Mouse (Mus musculus) retina, postnatal 1 day (tissue): ENCODE measurements around the gene Fto.

ENCODE experiments used
- DNase-seq: peaks from one replicate; pipeline ENCODE4 v3.0.0-alpha.2; 2012

Gene Fto

GRCm38 (mm10) chr8:91625686-91626558, 312.6 kb downstream of the Fto start:
- no peak for DNase-seq

DNA sequence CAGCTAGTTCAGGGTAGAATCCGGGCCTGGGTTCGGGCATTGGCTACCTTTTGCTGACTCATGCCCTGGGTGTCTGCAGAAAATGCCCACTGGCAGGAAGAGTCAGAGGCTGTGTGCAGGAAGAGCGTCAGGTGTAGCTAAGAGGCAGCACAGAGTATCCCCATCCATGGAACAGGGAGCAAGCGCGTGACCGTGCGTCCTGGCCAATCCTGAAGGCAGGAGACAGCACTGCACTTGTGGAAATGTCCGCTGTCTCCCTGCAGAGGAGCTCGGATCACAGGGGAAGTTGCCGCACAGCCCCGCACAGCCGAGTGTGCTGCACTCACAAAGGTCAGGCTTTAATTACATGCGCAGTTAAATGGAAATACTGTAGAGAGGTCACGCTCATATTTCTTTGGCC, 316.3 kb downstream of the Fto start:
- DNase-seq, result peak; percentile 47

- no peak for DNase-seq
Measured at GRCm38 (mm10) chr8:91630320-91631033, 317.2 kb downstream of the Fto start.

GRCm38 (mm10) chr8:91632411-91632810, 319.1 kb downstream of the Fto start:
- DNase-seq, result no peak

GRCm38 (mm10) chr8:91635406-91635805, 322.1 kb downstream of the Fto start:
- DNase-seq, result no peak

DNA sequence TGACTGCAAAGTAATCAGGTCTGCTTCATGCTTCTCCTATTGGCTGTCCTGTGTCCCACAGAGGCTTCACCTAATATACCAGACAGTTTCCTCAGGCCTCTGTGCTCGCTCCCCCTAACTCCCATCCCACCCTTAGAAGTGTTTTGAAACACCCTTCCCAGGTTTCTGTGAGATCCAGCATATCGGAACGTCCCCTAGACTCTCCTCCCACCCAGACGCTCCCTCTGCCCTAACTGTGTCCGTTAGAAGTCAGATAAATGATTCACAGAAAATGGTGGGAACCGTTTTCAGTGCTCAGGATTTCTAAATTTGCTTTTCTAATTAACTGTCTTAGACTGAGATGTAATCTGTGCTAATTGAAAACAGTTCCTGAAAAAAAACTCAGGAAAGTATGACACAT, 323.6 kb downstream of the Fto start:
- DNase-seq, result no peak

DNA sequence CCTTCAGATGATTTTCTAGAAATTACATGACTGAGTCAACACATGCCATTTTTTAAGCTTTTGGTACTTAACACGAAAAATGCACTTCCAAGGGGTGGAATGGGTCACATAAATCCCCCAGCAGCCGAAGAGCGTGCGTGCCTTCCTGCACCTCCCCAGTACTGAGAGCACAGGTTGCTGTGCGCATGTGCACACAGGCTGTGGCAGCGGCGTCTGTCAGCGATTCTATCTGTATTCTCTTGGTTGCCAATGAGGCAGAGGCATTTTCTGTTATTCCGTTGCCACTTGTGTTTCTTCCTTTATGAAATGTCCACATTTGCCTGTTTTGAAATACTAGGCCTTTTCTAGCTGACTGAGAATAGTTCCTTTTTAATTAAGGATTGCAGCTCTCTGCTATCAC, 324.4 kb downstream of the Fto start:
- no peak for DNase-seq

DNA sequence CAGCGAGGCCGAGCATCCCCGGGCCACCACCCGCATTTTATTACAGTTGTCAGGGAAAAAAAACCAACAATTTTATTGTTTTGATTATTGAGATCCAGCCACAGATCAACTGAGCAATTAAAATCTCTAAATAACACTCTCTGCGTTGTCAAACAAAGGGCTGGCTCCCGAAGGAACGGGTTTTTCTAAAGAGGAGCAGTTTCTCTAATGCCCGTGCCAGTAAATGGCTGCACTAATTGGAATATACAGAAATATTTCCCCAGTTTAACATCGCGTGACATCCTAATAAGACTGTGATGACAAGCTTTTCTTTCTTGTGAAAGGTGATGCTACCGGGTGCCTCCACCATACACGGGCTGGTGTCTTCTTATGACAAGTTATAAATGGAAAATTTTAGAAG, 324.9 kb downstream of the Fto start:
- DNase-seq, result no peak

- no peak for DNase-seq
Measured at GRCm38 (mm10) chr8:91640471-91640870, 327.1 kb downstream of the Fto start.

DNA sequence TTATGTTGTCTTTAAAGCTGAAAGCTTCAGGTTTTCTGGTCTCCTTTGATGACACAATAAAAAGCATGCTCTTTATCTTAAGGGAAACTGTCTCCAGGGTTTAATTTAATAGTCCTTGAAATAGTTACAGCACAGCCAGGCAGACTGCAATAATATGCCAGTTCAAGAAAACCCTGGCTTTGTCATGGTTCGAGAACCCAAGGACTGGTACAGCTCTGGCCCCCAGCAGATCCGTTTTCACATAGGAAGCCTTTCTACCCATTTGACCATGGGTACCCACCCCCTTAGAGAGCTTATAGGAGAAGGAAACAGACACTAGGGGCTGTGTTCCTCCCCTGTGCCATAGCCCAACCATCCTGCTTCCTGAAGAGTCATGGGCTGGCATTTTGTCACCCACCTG, 332.2 kb downstream of the Fto start:
- no peak for DNase-seq

GRCm38 (mm10) chr8:91647959-91648358, 334.6 kb downstream of the Fto start:
- DNase-seq, result peak; percentile 69

DNA sequence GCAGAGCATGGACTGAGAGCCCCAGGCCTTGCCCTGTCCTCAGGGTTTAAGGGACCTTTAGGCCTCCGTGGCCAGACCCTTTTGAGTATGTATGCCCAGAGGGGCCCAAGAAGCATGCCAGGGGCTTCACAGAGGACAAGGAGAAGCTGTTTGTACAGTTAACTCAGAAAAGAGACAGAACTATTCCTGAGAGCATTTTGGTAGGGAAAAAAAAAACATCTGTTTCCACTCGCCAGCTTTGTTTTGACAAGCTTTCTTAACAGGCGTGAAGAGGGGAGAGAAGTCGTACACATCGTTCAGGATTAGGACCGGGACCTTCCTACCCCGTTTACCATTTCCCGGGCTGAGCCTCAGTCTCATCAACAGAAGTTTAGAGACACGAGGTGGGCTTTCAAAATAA, 335.5 kb downstream of the Fto start:
- DNase-seq, result no peak

DNA sequence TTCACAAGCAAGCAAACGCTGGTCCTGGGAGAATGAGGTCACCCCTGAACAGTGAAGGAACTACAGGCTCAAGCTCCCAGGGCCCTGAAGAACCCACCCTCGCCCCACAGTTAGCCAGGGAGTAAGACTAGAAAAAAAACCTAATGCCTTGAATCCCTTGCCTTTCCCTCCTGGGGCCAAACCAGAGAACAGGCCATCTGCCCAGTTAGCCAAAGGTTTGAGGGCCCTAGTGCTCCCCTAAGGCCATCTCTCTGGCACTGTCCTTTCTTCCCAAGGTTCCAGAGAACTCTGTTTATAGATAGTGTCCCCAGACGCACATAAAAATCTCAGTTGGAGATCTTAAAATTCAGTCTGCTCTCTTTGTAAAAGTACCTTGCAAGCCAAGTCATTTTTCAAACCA, 340.2 kb downstream of the Fto start:
- DNase-seq, result peak; percentile 39

DNA sequence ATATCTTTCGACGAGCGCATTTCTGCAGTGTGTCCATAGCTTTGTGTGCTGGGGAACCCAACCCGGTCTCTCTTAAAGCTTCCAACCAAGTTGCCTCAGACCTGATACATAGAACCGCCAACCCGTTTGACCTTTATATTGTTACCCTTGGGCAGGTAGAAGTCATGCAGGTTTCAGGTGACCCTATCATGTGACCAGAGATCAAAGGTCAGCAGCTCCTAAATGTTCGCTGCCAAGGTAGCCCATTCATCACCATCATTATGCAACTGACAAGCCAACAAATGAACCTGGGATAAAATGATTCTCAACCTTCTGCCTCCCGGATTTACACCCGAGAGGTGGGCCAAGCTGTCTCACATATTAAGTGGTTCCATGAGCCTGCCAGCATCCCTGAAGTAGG, 344.1 kb downstream of the Fto start:
- DNase-seq, result no peak

- no peak for DNase-seq
Measured at GRCm38 (mm10) chr8:91660879-91661278, 347.6 kb downstream of the Fto start.

DNA sequence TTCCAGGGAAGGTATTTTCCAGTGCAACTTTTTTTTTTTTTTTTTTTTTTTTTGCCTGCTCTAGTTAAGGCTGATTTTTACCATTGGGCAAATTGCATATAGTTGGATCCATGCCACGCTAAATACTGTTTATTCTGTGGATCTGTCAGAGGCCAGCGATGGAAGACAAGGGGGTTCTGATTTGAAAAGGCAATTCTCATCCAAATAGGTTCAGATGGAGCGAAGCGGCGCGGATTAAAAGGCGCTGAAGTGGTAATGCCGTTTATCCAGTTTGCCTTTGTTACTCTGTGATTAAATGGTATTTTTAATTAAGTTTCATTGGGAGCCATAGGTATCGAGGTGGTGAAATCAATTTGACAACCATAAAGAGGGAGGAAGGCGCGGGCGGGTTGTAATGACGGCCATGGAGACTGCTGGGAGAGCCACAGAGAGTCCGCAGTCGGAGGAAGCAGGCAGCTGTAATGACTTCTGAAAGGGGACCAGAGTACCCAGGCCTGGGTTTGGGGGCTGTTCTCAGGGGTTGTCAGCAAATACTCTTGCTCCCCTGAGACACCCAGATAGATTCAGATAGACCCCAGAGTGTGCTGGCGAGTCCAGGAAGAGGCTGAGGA, 356.2 kb downstream of the Fto start:
- DNase-seq, result no peak

DNA sequence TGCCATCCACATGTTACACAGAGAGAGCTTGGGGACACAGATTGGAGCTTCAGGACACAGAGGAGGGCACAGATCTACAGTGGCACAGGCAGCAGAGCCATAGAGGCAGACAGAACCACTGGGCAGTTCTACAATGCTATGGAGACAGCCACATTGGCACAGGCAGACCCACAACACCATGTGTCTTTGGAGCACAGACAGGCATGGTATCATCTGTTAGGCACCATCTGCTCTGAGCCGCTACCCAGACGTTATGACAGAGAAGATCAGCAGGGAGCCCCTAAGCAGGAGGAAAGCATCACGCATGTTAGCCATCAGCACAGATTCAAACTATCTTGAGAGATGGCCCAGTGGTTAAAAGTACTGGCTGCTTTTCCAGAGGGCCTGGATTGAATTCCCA, 363.6 kb downstream of the Fto start:
- DNase-seq, result peak; percentile 65

GRCm38 (mm10) chr8:91679451-91679850, 366.1 kb downstream of the Fto start:
- DNase-seq, result no peak

GRCm38 (mm10) chr8:91680125-91680524, 366.8 kb downstream of the Fto start:
- DNase-seq, result no peak

GRCm38 (mm10) chr8:91684596-91685317, 371.4 kb downstream of the Fto start:
- DNase-seq, result no peak

DNA sequence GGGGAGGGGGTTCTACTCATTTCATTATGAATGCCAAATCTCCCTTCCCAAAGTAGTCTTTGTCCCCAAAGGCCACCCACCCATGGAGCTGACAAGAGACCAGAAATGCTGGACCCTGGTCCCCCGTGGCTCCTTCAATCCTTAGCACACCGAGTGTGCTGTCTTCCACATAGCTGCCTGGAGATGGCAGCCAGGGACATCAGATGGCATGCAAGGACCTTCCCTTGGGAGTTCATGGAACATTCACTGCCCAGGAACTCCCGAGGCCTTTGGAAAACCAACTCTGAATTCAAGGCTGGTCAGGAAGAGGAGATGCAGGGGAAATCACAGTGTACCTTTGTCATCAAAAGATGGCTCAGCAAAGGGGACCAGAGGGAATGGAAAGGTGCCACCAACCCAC, 372.1 kb downstream of the Fto start:
- no peak for DNase-seq

- DNase-seq, result no peak
Measured at GRCm38 (mm10) chr8:91692056-91692721, 378.9 kb downstream of the Fto start.

DNA sequence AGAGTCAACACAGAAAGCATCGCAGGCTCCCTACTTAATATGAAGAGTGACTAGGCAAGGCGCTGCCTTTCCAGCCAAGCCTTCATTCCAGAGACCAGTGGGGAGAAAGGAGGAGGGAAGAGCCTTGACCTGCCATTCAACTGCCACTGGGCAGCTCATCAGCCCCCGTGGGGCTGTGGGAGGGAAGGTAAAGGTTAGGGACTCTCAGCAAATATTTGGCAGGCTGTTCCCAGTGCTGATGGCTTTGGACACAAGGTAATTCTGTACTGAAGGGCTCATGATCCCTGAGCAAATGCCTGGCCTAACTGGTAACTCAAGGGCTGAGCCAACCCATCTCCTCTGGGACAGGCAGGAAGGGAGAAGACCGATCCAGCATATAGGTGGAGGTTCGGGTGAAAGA, 393.2 kb downstream of the Fto start:
- DNase-seq, result no peak
